Mouse (Mus musculus): ENCODE results near the gene Psg16. TPM values are rescaled to one million over a fixed set of nuclear protein-coding genes. Genes with fewer than 3 reads are reported as not detected.

The Psg16 gene
- polyA plus RNA-seq, 1 experiment from 2014 or later, result 0.09 TPM

- no peak overlapping the region for H3K27ac ChIP-seq (ENCODE audit: low read depth, low read length)
- H3K4me3 ChIP-seq (ENCODE audit: low read depth, low read length), result no peak overlapping the region
- no peak for ATAC-seq (replicated peaks; ENCODE audit: insufficient number of reproducible peaks, low FRiP score, low TSS enrichment)
- 70% methylated on average over 1 of the region's 1 CpGs for WGBS (ENCODE audit: insufficient replicate concordance)
- no peak overlapping the region for H3K4me2 ChIP-seq
- no peak overlapping the region for H3K9ac ChIP-seq (ENCODE audit: low read depth, low read length)
- no peaks in the 10 kb centered on the region for H3K36me3 ChIP-seq (ENCODE audit: control insufficient read depth, insufficient read depth, low read length)
- no peaks in the 10 kb centered on the region for H3K9me3 ChIP-seq (replicated peaks; ENCODE audit: control insufficient read depth, low read length)
- H3K27me3 ChIP-seq (ENCODE audit: control insufficient read depth, insufficient read depth, low read length), result no peaks in the 10 kb centered on the region
- H3K4me1 ChIP-seq (ENCODE audit: control insufficient read depth, insufficient read depth, low read length), result no peaks in the 10 kb centered on the region
Measured at GRCm38 (mm10) chr7:17135307-17135706, 61.5 kb downstream of the Psg16 start.

DNA sequence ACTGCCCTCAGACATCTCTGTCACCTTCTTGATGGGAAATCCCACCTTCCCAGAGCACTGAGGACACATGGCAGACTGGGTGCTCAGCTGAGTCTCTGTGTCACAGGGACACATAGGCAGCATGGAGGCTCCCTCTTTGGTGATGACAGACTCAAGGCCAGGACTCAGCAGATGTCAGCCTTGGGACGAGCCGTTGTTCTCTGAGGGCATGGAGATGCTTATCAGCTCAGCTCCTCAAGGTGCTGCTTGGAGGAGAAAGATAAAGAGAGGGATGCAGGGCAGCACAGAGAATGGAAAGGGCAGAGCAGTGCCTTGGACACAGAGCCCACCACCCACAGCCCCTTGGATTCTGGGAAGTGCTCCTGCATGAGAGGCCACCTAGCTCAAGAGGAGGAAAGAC is 76.1 kb downstream of the Psg16 start, which contains the start of gene Ceacam3:
Ceacam3 (plus strand) TSS at position 352 of the 400 bp plus-strand sequence.
- 69% methylated on average over 2 of the region's 2 CpGs for WGBS (ENCODE audit: insufficient replicate concordance)

GRCm38 (mm10) chr7:17155634-17156033 is 81.8 kb downstream of the Psg16 start:
- Histone ChIP-seq H3K4me1 (ENCODE audit: control insufficient read depth, insufficient read depth, low read length) (no peaks in the 10 kb centered on the region), H3K27ac (ENCODE audit: low read depth, low read length) (no peak overlapping the region), H3K27me3 (ENCODE audit: control insufficient read depth, insufficient read depth, low read length) (no peaks in the 10 kb centered on the region), H3K9ac (ENCODE audit: low read depth, low read length) (no peak overlapping the region), H3K36me3 (ENCODE audit: control insufficient read depth, insufficient read depth, low read length) (no peaks in the 10 kb centered on the region), H3K4me3 (ENCODE audit: low read depth, low read length) (no peak overlapping the region), H3K9me3 (replicated peaks; ENCODE audit: control insufficient read depth, low read length) (no peaks in the 10 kb centered on the region; the same call in none of the 2 replicates), H3K4me2 (no peak overlapping the region)
- no peak for ATAC-seq (replicated peaks; ENCODE audit: insufficient number of reproducible peaks, low FRiP score, low TSS enrichment)
- WGBS (ENCODE audit: insufficient replicate concordance), result 38% methylated on average over 2 of the region's 2 CpGs

More for the DNA sequence above, 76.1 kb downstream of the Psg16 start, which contains the start of gene Ceacam3:
- H3K9ac ChIP-seq (ENCODE audit: low read depth, low read length), result no peak within 1 kb of the TSS
- H3K27me3 ChIP-seq (ENCODE audit: control insufficient read depth, insufficient read depth, low read length), result no peaks in the 10 kb centered on the region
- no peaks in the 10 kb centered on the region for H3K4me1 ChIP-seq (ENCODE audit: control insufficient read depth, insufficient read depth, low read length)
- ATAC-seq (replicated peaks; ENCODE audit: insufficient number of reproducible peaks, low FRiP score, low TSS enrichment), result no peak
- no peaks in the 10 kb centered on the region for H3K36me3 ChIP-seq (ENCODE audit: control insufficient read depth, insufficient read depth, low read length)
- no peak within 1 kb of the TSS for H3K4me2 ChIP-seq
- no peaks in the 10 kb centered on the region; the same call in 1 of the 2 replicates for H3K9me3 ChIP-seq (replicated peaks; ENCODE audit: control insufficient read depth, low read length)
- no peak within 1 kb of the TSS for H3K27ac ChIP-seq (ENCODE audit: low read depth, low read length)
- no peak within 1 kb of the TSS for H3K4me3 ChIP-seq (ENCODE audit: low read depth, low read length)

GRCm38 (mm10) chr7:17156885-17157677 is 83.2 kb downstream of the Psg16 start:
- 61% methylated on average over 3 of the region's 3 CpGs for WGBS (ENCODE audit: insufficient replicate concordance)
- Histone ChIP-seq H3K27me3 (ENCODE audit: control insufficient read depth, insufficient read depth, low read length) (no peaks in the 10 kb centered on the region), H3K4me2 (no peak overlapping the region), H3K4me3 (ENCODE audit: low read depth, low read length) (no peak overlapping the region), H3K4me1 (ENCODE audit: control insufficient read depth, insufficient read depth, low read length) (no peaks in the 10 kb centered on the region), H3K9ac (ENCODE audit: low read depth, low read length) (no peak overlapping the region), H3K9me3 (replicated peaks; ENCODE audit: control insufficient read depth, low read length) (no peaks in the 10 kb centered on the region; the same call in none of the 2 replicates), H3K36me3 (ENCODE audit: control insufficient read depth, insufficient read depth, low read length) (no peaks in the 10 kb centered on the region), H3K27ac (ENCODE audit: low read depth, low read length) (no peak overlapping the region)
- no peak for ATAC-seq (replicated peaks; ENCODE audit: insufficient number of reproducible peaks, low FRiP score, low TSS enrichment)

GRCm38 (mm10) chr7:17159011-17159410 is 85.2 kb downstream of the Psg16 start:
- Histone ChIP-seq H3K27ac (ENCODE audit: low read depth, low read length) (no peak overlapping the region), H3K27me3 (ENCODE audit: control insufficient read depth, insufficient read depth, low read length) (no peaks in the 10 kb centered on the region), H3K4me3 (ENCODE audit: low read depth, low read length) (no peak overlapping the region), H3K4me1 (ENCODE audit: control insufficient read depth, insufficient read depth, low read length) (no peaks in the 10 kb centered on the region), H3K9ac (ENCODE audit: low read depth, low read length) (no peak overlapping the region), H3K9me3 (replicated peaks; ENCODE audit: control insufficient read depth, low read length) (no peaks in the 10 kb centered on the region; the same call in none of the 2 replicates), H3K4me2 (no peak overlapping the region), H3K36me3 (ENCODE audit: control insufficient read depth, insufficient read depth, low read length) (no peaks in the 10 kb centered on the region)
- WGBS (ENCODE audit: insufficient replicate concordance), result 63% methylated on average over 7 of the region's 7 CpGs
- no peak for ATAC-seq (replicated peaks; ENCODE audit: insufficient number of reproducible peaks, low FRiP score, low TSS enrichment)

DNA sequence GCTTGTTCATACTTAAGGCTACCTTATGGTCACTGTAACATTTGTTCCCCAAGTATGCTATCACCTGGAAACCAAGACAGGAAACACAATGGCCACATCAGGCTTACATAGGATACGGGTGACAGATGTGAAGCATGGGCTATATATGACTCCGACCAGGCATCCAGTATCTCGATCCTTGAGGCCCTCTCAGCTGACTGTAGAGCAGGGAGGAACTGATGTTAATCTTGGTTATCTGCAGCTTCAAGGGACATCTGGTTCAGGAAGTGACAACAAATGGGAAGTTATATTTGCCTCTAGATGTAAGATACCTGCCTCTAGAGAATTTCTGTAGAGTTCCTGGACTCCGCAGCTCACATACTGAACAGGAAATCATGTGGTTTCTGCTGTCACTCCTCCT is 98.0 kb downstream of the Psg16 start:
- 69% methylated on average over 4 of the region's 4 CpGs for WGBS (ENCODE audit: insufficient replicate concordance)
- H3K27ac ChIP-seq (ENCODE audit: low read depth, low read length), result no peak overlapping the region
- H3K27me3 ChIP-seq (ENCODE audit: control insufficient read depth, insufficient read depth, low read length), result no peaks in the 10 kb centered on the region
- no peaks in the 10 kb centered on the region for H3K4me1 ChIP-seq (ENCODE audit: control insufficient read depth, insufficient read depth, low read length)
- H3K4me2 ChIP-seq, result no peak overlapping the region
- H3K9me3 ChIP-seq (replicated peaks; ENCODE audit: control insufficient read depth, low read length), result peaks cover 13% of the 10 kb centered on the region
- ATAC-seq (replicated peaks; ENCODE audit: insufficient number of reproducible peaks, low FRiP score, low TSS enrichment), result no peak
- H3K9ac ChIP-seq (ENCODE audit: low read depth, low read length), result no peak overlapping the region
- H3K4me3 ChIP-seq (ENCODE audit: low read depth, low read length), result no peak overlapping the region
- no peaks in the 10 kb centered on the region for H3K36me3 ChIP-seq (ENCODE audit: control insufficient read depth, insufficient read depth, low read length)

Other genes with a start within 250 kb of the Psg16 start
- gene Prkd2, start 231.1 kb upstream of the Psg16 start, polyA plus RNA-seq (2014; fragmentation: Nextera tagmentation; extraction: Ambion mirVana), result 10.8 and 11.6 TPM in 2 replicates
- gene Dact3, start 198.7 kb upstream of the Psg16 start, polyA plus RNA-seq (2014; fragmentation: Nextera tagmentation; extraction: Ambion mirVana), result 9.5 and 10.6 TPM in 2 replicates
- gene Gng8, start 182.3 kb upstream of the Psg16 start, polyA plus RNA-seq (2014; fragmentation: Nextera tagmentation; extraction: Ambion mirVana), result 3.5 and 4.2 TPM in 2 replicates
- 0.19 and 0.34 TPM in 2 replicates for gene Ptgir, start 167.6 kb upstream of the Psg16 start, polyA plus RNA-seq (2014; fragmentation: Nextera tagmentation; extraction: Ambion mirVana)
- 150 and 156 TPM in 2 replicates for gene Calm3, start 149.9 kb upstream of the Psg16 start, polyA plus RNA-seq (2014; fragmentation: Nextera tagmentation; extraction: Ambion mirVana)
- gene Pnmal2, start 129.4 kb upstream of the Psg16 start, polyA plus RNA-seq (2014; fragmentation: Nextera tagmentation; extraction: Ambion mirVana), result 1.5 and 2.0 TPM in 2 replicates
- 0.18 and 0.46 TPM in 2 replicates for gene Pnmal1, start 114.4 kb upstream of the Psg16 start, polyA plus RNA-seq (2014; fragmentation: Nextera tagmentation; extraction: Ambion mirVana)
- 0.20 TPM in 2 replicates for gene Gm42372, start 91.0 kb upstream of the Psg16 start, polyA plus RNA-seq (2014; fragmentation: Nextera tagmentation; extraction: Ambion mirVana)
- 22.6 and 36.1 TPM in 2 replicates for gene Ccdc8, start 81.3 kb upstream of the Psg16 start, polyA plus RNA-seq (2014; fragmentation: Nextera tagmentation; extraction: Ambion mirVana)
- gene Ppp5c, start 46.1 kb upstream of the Psg16 start, polyA plus RNA-seq (2014; fragmentation: Nextera tagmentation; extraction: Ambion mirVana), result 87.0 and 95.3 TPM in 2 replicates
- gene Hif3a, start 11.6 kb upstream of the Psg16 start, polyA plus RNA-seq (2014; fragmentation: Nextera tagmentation; extraction: Ambion mirVana), result 31.6 and 37.2 TPM in 2 replicates
- not detected in 2 replicates for gene Ceacam3, start 76.2 kb downstream of the Psg16 start, polyA plus RNA-seq (2014; fragmentation: Nextera tagmentation; extraction: Ambion mirVana)
- gene Psg29, start 129.4 kb downstream of the Psg16 start, polyA plus RNA-seq (2014; fragmentation: Nextera tagmentation; extraction: Ambion mirVana), result not detected in 2 replicates